Mouse (Mus musculus): ENCODE data around the gene Ndufb7.
"Not testable (repeated sequence)": the region's sequence is repeated elsewhere in the genome, so short reads cannot be mapped to it uniquely, and the experiment has no call there.

The Ndufb7 gene

DNA sequence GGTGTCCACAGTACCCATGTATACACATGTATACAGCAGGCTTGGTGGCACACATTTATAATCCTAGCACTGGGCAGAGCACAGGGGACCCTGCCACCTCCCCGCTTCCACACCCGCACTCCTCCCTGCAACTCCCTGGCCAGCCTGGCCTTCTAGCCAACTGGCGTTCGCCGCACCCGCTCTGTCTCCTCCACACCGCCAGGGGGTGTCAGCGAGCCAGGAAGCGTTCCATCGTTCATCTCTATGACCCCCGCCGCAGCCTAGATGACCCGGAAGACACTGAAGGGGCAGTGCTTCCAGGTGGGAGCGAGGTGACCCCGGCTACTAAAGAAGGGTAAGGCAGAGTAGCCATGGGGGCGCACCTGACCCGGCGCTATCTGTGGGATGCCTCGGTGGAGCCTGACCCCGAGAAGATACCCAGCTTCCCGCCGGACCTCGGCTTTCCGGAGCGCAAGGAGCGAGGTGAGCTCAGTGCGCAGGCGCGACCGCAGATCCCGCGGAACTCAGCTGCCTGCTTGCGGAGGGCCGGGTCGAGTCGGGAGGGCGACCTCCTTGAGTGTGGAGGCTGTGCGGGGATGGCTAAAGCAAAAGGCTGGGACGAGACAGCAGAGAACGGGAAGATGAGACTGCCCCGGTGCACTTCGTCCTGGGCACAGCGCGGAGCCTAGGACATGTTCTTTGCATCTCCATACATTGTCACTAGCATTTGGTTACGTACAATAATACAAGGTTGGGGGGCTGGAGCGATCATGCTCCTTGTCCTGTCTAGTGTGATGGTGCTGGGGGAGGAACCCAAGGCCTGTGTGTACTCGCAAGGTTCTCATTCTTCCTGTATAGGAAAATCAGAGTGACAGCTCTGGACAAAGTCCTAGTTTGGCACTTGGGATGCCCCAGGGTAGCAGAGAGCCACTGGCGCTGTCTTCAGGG, at the start of gene Ndufb7:
Gene Ndufb7 (plus strand): TSS at position 203 of the 927 bp plus-strand sequence.
- DNase-seq (ENCODE audit: low spot score) = peak; percentile 97

GRCm38 (mm10) chr8:83520432-83520831, 46.0 kb upstream of the Ndufb7 start:
- no peak for DNase-seq (ENCODE audit: low spot score)

- DNase-seq (ENCODE audit: low spot score) = not testable (repeated sequence)
Observed at GRCm38 (mm10) chr8:83520907-83521306, 45.6 kb upstream of the Ndufb7 start.

DNA sequence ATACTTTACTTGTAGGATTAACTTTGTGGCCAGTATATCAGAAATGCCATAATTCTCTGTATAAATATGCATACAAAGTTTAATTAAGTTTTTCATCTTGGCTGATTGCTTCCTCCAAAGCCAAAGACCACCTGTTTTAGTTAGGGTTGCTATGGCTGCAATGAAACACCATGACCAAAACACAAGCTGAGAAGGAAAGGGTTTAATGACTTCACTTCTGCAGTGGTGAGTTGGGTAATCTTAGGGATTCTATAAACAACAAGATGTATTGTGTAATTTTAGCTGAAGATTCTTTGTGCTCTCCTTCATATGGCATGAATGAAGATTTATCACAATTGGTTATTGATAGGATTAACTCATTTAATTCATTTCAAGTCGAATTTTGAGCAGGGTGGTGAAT, 45.2 kb upstream of the Ndufb7 start:
- DNase-seq (ENCODE audit: low spot score) = no peak

GRCm38 (mm10) chr8:83534802-83535201, 31.7 kb upstream of the Ndufb7 start:
- no peak for DNase-seq (ENCODE audit: low spot score)

DNA sequence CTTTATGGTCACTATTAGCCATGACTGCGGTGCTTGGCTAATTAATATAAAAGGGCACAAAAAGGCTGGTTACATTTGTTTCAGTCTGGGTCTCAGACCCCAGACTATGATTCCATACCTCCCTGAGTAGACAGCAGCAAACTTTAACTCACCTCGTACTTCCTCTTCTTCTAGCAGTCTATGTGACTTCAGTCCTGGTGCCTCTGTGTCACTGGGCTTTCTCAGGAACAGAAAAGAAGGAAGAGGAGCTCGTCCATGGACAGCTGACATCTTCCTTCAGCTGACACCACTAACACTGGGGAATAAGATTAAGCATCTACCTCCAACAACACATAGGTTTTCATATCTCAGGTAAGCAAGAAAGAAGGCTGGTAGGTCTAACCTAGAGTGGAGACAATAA, 30.7 kb upstream of the Ndufb7 start, which contains the start of gene Olfr370:
Gene Olfr370 (plus strand): TSS at position 45 of the 400 bp plus-strand sequence.
- no peak for DNase-seq (ENCODE audit: low spot score)

DNA sequence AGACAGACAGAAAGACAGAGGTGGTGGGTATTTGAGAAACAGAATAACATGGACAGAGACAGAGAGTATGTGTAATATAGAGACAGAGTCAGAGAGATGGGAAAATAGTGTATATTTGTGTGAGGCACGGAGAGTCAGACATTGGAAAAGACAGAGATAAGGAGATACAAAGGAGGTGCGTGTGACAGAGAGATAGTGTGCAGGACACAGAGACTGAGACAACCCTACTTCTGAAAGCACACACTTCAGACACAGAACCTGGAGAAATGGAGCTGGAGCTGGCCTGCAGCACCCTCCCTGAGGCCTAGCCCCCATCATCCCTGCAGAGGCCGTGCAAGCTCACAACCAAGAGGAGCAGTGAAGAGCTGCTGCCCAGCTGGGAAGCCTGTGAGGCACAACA, 3.8 kb upstream of the Ndufb7 start:
- no peak for DNase-seq (ENCODE audit: low spot score)

GRCm38 (mm10) chr8:83563246-83563645, 3.2 kb upstream of the Ndufb7 start:
- DNase-seq (ENCODE audit: low spot score) = no peak

GRCm38 (mm10) chr8:83565731-83566375, 618 bp upstream of the Ndufb7 start:
- DNase-seq (ENCODE audit: low spot score) = peak; percentile 73

DNA sequence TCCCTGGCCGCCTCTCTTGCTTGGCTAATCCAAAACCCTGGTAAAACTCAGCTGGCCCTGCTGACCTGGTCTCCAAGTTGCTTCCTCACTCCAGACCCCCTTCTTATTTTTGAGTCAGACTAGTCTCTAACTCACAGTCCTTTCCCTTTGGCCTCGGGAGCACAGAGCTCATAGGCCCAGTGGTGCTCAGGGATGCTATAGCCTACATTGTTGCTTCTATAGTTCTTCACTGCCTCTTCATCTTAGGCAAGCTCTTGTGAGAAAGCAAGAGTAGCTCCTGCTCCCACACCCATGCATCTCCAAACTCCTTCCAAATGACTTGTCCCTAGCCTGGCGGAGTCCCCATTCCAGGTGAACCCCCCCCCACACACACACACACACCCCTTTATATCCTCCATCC, 1.2 kb downstream of the Ndufb7 start:
- DNase-seq (ENCODE audit: low spot score) = no peak

DNA sequence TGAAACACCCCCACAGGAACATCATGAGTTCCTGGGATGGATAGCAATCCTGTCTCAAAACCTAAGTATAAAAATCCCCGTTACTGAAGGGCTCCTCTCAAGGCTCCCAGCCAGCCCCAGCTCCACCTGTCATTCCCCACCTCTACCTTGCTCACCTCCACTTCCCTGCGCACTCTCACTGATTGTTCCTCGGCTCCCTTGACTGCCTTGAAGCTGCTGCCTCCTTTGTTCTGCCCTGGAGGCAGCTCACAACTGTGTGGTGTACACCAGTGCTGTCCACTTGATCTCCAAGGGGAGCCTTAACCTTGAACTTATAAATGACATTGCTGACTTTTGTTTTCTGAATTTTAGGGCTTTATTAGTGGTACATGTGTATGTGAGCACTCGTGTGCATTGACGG, 1.7 kb downstream of the Ndufb7 start:
- no peak for DNase-seq (ENCODE audit: low spot score)

DNA sequence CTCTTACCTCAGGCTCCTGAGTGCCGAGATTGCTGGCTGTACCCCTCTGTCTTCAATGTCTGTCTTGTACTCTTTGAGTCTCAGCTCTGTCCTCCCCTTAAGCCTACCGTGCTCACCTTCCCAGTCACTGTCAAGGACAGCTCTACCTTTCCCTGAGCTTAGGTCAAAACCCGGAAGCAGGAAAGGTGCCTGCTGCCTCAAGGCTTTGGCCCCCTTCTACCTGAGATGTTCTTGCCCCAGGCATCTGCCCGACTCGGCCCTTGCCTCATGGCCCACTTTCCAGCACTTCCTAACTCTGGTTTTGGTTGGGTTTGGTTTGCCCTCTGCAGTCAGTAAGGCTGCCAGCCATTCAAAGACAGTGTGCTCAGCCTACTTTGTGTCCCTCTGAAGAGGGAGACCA, 2.3 kb downstream of the Ndufb7 start:
- DNase-seq (ENCODE audit: low spot score) = no peak

DNA sequence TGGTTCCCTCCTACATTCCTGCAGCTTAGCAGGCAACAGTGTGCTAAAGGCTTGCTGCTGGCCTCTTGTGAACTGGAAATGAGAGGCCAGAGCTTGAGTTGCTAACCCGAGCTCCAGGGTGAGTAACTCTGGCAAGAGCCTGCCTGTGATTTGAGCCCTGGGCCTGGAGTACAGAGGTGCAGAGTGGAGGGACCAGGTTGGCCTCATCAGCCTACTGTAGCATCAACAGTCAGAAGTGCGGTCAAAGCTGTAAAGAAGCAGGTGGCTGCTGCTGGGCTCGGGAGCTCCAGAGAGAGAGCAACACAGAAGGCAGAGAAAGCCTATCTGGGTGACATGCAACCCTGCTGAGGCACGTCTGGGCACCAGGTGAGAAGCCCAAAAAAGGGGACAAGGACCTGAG, 2.7 kb downstream of the Ndufb7 start:
- DNase-seq (ENCODE audit: low spot score) = peak; percentile 3

GRCm38 (mm10) chr8:83570272-83571000, 4.0 kb downstream of the Ndufb7 start:
- peak; percentile 8 for DNase-seq (ENCODE audit: low spot score)

- DNase-seq (ENCODE audit: low spot score) = not testable (repeated sequence)
Observed at GRCm38 (mm10) chr8:83571001-83571340, 4.5 kb downstream of the Ndufb7 start.

- peak; percentile 2 for DNase-seq (ENCODE audit: low spot score)
Observed at GRCm38 (mm10) chr8:83571791-83572190, 5.3 kb downstream of the Ndufb7 start.

DNA sequence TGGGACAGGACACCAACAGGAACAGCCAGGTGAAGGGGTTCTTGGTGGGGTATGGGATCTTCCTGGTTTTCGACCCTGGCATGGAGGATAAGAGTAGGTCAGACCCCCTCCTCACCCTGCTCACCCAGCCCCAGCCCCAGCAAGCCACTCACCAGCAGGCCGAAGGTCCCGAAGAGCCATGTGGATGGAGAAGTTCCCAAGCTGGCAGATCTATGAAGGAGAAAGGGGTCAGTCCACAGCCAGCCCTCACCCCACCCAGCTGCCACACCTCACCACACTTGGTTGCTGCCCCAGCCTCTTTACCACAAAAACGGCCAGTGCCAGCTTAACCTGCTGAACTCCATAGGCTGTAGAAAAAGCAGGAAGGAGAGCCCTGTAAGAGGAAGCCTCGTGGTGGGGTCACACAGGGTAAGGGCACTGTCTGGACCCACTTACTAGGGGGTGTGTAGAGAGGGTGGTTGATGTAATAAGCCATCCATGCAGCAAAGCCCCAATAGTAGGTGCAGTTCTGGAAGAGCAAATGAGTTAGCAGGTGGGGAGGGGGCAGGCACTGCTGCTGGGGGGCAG, 5.9 kb downstream of the Ndufb7 start:
- no peak for DNase-seq (ENCODE audit: low spot score)

GRCm38 (mm10) chr8:83573140-83573875, 6.8 kb downstream of the Ndufb7 start:
- DNase-seq (ENCODE audit: low spot score) = no peak

GRCm38 (mm10) chr8:83574631-83575315, 8.3 kb downstream of the Ndufb7 start:
- DNase-seq (ENCODE audit: low spot score) = peak; percentile 3

DNA sequence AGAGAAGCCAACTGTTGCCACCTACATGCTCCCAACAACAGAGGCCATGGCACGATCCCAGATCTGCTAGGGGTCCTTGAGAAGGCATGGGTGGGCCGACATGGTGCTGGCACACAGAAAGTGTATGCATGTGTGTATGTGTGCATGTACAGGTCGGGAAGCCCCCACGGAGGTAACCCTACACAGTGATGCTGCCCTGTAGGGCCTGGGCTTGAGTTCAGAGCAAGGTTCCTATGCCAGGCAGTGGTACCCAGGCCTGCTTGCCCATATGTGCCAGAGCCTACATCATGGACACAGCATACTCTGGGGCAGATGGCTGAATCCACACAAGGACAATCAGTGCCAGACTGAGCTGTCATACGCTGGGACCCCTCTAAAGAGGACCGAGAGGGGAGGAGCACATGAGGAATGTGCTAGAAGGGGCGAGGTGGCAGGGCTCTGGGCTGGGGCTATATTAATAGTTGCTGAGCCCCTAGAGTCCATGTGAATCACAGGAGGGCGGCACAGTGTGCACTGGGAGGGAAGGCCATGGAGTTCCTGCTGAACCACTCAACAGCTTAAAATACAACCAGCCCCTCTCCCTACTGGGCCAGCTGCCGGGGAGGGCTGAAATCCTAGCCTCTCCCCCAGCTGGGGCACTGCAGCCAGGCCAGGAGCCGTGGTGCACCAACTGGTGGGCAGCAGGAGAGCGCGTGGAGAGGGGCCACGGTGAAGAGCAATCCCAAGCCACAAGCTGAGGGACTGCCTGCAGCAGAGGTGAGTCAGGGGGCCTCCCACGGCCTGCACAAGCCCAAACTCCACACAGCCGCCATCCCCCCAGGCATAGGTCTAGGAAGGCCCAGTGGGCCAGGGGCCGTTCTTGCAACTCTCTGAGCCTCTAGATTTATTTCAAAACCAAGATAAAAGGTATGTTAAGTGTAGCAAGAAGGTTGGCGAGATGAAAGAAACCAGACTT, 9.4 kb downstream of the Ndufb7 start:
- DNase-seq (ENCODE audit: low spot score) = peak; percentile 2

Measured in embryo, embryonic 10 days (tissue).